Mouse (Mus musculus): ENCODE measurements around the gene Dkkl1. TPM values are rescaled to one million over a fixed set of nuclear protein-coding genes. Genes with fewer than 3 reads are reported as not detected.
"Not testable (repeated sequence)": the region's sequence is repeated elsewhere in the genome, so short reads cannot be mapped to it uniquely, and the experiment has no call there.

Gene Dkkl1
- 1.0 and 1.4 TPM in 2 replicates for polyA plus RNA-seq (2016; fragmentation: Nextera tagmentation; extraction: Ambion mirVana)

DNA sequence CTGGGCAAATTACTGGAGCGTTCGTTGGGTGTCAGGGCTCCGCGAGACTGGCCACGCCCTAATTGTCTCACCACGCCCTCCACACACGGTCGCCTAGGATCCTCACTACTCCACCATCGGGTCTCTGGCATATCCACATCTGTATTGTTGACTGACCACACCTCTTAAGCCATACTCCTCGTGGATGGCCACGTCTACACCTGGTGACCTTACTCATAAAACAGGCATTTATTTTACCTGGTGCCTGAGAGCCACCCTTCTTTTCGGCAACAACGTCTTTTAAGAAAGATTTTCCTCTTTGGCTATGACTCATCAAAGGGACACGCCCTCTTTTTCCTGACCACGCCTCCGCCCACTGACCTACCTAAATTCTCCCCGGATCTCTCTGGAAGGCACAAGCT, at the start of gene Dkkl1:
Dkkl1 (minus strand) TSS at position 297 of the 401 bp plus-strand sequence.
- Histone ChIP-seq H3K9me3 (no peaks in the 10 kb centered on the region), H3K27ac (replicated peaks) (no peak within 1 kb of the TSS), H3K36me3 (no peaks in the 10 kb centered on the region), H3K4me1 (peaks cover 11% of the 10 kb centered on the region), H3K4me2 (replicated peaks) (no peak within 1 kb of the TSS; the same call in 1 of the 2 replicates), H3K9ac (replicated peaks) (no peak within 1 kb of the TSS), H3K4me3 (no peak within 1 kb of the TSS), H3K27me3 (peaks cover 47% of the 10 kb centered on the region)
- WGBS: 7% methylated on average over 17 of the region's 17 CpGs
- ATAC-seq (ENCODE audit: low FRiP score, low read depth): no peak

DNA sequence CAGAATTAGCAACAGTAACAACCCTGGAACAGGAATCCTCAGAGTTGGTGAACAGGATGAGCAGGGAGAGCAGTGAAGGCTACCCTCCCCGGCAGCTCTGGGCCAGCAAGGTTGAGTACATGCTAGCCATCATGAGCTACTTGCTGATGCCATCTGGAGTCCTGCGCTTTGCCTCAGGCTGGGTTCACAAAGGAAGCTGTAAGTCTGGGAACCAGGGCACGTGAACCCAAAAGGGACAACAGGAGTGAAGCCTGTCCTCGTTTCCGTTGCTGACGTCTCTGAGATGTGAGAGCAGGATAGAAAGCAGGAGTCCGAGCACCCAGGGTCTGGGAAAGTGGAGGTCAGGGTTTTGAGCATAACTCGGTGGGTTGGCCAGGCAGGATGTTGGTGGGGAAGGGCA, 47.3 kb upstream of the Dkkl1 start:
- Histone ChIP-seq H3K27ac (replicated peaks) (no peak overlapping the region), H3K27me3 (peaks cover 2% of the 10 kb centered on the region; the same call in 1 of the 2 replicates), H3K9me3 (no peaks in the 10 kb centered on the region), H3K4me1 (no peaks in the 10 kb centered on the region), H3K4me3 (no peak overlapping the region), H3K36me3 (no peaks in the 10 kb centered on the region), H3K9ac (replicated peaks) (no peak overlapping the region), H3K4me2 (replicated peaks) (no peak overlapping the region)
- no peak for ATAC-seq (ENCODE audit: low FRiP score, low read depth)
- WGBS: 88% methylated on average over 8 of the region's 8 CpGs

DNA sequence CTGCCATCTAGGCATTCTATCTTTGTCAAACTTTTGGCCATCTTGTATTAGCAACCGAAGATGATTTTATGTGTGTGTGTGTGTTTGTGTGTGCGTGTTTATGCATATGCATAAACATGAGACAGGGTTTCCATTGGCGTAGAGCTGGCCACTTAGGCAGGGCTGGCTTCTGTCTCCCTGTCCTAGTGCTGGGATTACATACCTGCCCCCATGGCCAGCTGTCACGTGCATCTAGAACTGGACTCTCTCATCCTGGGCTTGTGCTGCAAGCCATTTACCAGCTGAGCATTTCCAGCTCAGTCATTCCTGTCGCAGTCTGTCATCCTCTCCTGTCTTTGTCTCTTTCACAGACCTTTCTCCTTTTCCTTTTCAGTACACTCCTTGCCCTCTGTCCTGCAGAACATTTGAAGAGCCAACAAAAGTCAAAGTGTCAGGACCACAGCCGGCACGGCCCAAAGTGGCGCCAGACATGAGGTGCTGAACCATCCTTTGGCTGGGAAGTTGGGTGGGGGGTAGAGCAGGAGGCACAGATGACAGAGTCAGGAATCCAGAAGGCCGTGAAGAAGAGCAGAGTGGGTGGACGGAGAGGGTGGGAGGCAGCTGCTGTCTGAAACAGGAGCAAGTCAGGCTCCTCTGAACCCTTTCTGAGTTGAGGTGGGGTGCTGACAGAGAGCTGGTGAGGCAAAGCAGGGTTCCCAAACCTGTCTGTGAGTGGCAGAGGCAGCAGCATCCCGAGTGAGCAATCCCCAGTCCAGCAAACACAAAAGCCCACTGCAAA, 45.3 kb upstream of the Dkkl1 start:
- WGBS: 64% methylated on average over 11 of the region's 11 CpGs
- Histone ChIP-seq H3K9me3 (no peaks in the 10 kb centered on the region), H3K9ac (replicated peaks) (no peak overlapping the region), H3K36me3 (no peaks in the 10 kb centered on the region), H3K4me1 (no peaks in the 10 kb centered on the region), H3K4me2 (replicated peaks) (no peak overlapping the region), H3K27ac (replicated peaks) (no peak overlapping the region), H3K27me3 (peaks cover 2% of the 10 kb centered on the region; the same call in 1 of the 2 replicates), H3K4me3 (no peak overlapping the region)
- ATAC-seq (ENCODE audit: low FRiP score, low read depth): no peak

DNA sequence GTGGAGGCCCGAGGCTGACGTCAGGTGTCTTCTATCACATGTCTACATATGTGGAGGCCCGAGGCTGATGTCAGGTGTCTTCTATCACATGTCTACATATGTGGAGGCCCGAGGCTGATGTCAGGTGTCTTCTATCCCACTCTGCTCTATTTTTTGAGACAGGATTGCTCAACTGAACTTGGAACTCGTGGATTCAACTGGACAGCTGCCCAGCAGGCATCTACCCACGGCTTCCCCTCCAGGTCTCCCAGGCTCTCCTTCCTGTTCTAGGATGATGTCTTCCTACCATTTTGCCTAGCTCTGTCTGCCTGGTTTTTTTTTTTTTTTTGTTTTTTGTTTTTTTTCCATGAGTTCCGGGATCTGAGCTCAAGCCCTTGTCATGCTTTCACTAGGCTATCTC, 43.9 kb upstream of the Dkkl1 start:
- WGBS: 84% methylated on average over 5 of the region's 7 CpGs
- not testable (repeated sequence) for H3K27ac ChIP-seq (replicated peaks); H3K9me3 ChIP-seq; H3K9ac ChIP-seq (replicated peaks); H3K27me3 ChIP-seq; H3K36me3 ChIP-seq; ATAC-seq (ENCODE audit: low FRiP score, low read depth); H3K4me3 ChIP-seq; H3K4me1 ChIP-seq; H3K4me2 ChIP-seq (replicated peaks)

DNA sequence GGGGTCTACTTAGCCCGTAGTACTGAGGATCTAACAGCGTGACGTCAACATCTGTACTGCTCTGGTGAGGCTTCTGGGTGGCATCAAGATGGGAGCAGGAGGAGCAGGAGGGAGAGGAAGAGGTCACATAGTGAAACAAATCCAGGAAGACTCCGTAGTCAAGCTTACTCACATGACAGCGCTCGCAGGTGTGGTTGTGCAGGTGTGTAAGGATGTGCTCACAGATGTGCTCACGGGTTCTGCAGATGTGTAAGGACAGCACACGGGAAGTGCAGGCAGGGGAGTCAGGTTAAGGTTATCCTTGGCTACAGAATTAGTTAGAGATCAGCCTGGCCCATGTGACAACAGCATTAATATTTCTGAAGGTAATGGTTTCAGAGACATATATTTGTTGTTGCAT, 41.9 kb upstream of the Dkkl1 start:
- no peaks in the 10 kb centered on the region for H3K9me3 ChIP-seq
- 94% methylated on average over 8 of the region's 8 CpGs for WGBS
- no peak for ATAC-seq (ENCODE audit: low FRiP score, low read depth)

DNA sequence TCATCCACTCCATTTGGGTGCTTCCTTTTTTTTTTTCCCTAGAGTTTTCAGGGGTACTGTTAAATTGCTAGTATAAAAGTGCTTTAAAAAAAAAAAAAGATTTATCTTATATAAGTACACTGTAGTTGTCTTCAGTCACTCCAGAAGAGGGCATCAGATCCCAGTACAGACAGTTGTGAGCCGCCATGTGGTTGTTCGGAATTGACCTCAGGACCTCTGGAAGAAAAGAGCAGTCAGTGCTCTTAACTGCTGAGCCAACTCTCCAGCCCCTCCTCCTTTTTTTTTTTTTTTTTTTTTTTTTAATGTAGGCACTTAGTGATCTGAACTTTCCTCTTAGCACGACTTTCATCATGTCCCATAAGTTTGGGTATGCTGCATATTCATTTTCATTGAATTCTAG, 35.7 kb upstream of the Dkkl1 start:
- WGBS: 48% methylated on average over 3 of the region's 3 CpGs
- no peak for ATAC-seq (ENCODE audit: low FRiP score, low read depth)

More for the DNA sequence above, 41.9 kb upstream of the Dkkl1 start:
- Histone ChIP-seq H3K4me2 (replicated peaks) (no peak overlapping the region), H3K36me3 (no peaks in the 10 kb centered on the region), H3K4me1 (no peaks in the 10 kb centered on the region), H3K9ac (replicated peaks) (no peak overlapping the region), H3K4me3 (no peak overlapping the region), H3K27me3 (no peaks in the 10 kb centered on the region; the same call in 1 of the 2 replicates), H3K27ac (replicated peaks) (no peak overlapping the region)

DNA sequence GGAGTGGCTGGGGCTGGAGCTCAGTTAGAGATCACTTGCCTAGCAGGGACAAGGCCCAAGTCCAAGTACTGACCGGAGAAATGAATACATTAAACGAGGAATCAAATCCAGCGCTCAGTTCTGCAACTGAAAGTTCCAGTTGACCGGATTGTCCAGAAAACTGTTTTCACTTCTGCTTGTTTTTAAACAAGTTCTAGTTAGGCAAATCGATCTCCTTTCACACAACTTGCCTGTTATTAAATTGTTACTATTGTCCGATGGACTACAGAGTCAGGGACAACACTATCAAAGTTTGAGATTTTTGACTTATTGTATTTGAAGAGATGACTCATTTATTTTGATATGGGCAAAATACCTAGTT, 29.4 kb upstream of the Dkkl1 start:
- H3K4me2 ChIP-seq (replicated peaks): peak overlapping the region; percentile 54
- no peaks in the 10 kb centered on the region for H3K9me3 ChIP-seq
- H3K9ac ChIP-seq (replicated peaks): no peak overlapping the region
- no peak for ATAC-seq (ENCODE audit: low FRiP score, low read depth)
- peaks cover 60% of the 10 kb centered on the region for H3K27me3 ChIP-seq
- WGBS: 81% methylated on average over 6 of the region's 6 CpGs
- peak overlapping the region; percentile 35; the same call in 1 of the 2 replicates for H3K4me3 ChIP-seq
- peaks cover 13% of the 10 kb centered on the region for H3K4me1 ChIP-seq
- H3K27ac ChIP-seq (replicated peaks): no peak overlapping the region
- no peaks in the 10 kb centered on the region for H3K36me3 ChIP-seq

More for the DNA sequence above, 35.7 kb upstream of the Dkkl1 start:
- Histone ChIP-seq H3K36me3 (no peaks in the 10 kb centered on the region), H3K9me3 (no peaks in the 10 kb centered on the region), H3K27ac (replicated peaks) (no peak overlapping the region), H3K4me1 (no peaks in the 10 kb centered on the region), H3K4me2 (replicated peaks) (no peak overlapping the region), H3K27me3 (0 out of 2 replicates have a peak, but pooled peaks cover 5% of the 10 kb centered on the region), H3K9ac (replicated peaks) (no peak overlapping the region), H3K4me3 (no peak overlapping the region)

DNA sequence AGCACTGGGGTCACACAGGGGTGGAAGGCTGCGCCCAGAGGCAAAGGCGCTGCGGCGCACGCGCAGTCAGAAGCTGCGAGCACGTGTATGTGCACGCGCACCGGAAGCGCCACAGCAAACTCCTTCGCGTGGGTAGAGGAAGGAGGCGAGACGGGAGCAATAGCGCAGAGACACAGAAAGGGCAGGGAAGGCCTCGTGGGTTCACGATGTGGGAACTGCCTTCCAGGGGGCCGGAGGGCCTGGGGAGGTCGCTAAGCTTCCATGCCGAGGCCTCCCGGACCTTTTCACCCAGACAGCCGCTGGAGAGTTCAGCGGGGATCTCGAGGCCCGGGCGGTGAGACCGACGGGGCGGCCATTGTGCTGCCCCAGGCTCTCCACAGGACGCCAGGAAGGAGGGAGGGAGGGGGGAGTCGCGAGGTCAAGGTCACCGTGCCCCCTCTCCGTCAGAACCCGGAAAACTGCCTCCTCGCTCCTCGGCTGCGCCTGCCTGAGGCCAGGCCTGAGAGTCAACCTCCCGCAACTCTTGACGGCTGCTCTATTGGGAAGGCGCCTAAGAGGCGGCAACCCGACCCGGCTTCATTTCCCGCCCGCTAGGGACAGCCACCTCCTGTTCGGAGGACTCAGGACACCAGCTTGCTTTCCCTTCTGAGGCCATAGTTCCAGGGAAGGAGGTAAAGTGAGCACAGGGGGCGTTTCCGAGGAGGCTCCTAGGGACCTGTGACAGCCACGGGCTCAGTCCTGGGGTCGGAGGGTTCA, 28.9 kb upstream of the Dkkl1 start, which contains the start of gene Slc6a16:
Slc6a16 (plus strand) TSS at position 453 of the 756 bp plus-strand sequence.
- H3K4me2 ChIP-seq (replicated peaks): peak within 1 kb of the TSS; percentile 54
- no peaks in the 10 kb centered on the region for H3K9me3 ChIP-seq
- peak; percentile 38; the same call in 1 of the 2 replicates for ATAC-seq (ENCODE audit: low FRiP score, low read depth)
- WGBS: 9% methylated on average over 52 of the region's 53 CpGs
- H3K4me1 ChIP-seq: peaks cover 14% of the 10 kb centered on the region
- H3K27ac ChIP-seq (replicated peaks): no peak within 1 kb of the TSS
- H3K36me3 ChIP-seq: no peaks in the 10 kb centered on the region
- peak within 1 kb of the TSS; percentile 35 for H3K4me3 ChIP-seq
- H3K9ac ChIP-seq (replicated peaks): no peak within 1 kb of the TSS; the same call in 1 of the 2 replicates
- H3K27me3 ChIP-seq: peaks cover 62% of the 10 kb centered on the region

DNA sequence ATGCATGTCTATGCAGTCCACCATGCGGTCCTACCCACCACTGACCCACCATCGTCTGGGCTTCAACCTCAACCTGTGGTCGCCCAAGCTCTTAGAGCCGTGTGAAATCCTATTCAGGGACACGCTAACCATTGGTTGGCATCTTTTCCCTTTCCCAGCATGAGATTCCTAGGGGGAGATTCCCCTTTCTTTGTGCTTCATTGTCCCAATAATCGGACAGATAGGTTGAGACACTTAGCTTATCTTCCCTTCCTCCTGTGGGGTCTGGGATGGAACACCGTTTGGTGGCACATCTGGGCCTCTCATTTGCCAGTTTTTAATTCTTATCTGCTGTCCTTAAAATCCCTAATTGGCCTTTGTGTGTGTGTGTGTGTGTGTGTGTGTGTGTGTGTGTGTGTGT, 28.2 kb upstream of the Dkkl1 start:
- Histone ChIP-seq H3K27me3 (peaks cover 62% of the 10 kb centered on the region), H3K27ac (replicated peaks) (no peak overlapping the region), H3K36me3 (no peaks in the 10 kb centered on the region), H3K4me1 (peaks cover 21% of the 10 kb centered on the region), H3K4me3 (no peak overlapping the region), H3K9ac (replicated peaks) (no peak overlapping the region), H3K4me2 (replicated peaks) (no peak overlapping the region), H3K9me3 (no peaks in the 10 kb centered on the region)
- no peak for ATAC-seq (ENCODE audit: low FRiP score, low read depth)
- 72% methylated on average over 7 of the region's 7 CpGs for WGBS

DNA sequence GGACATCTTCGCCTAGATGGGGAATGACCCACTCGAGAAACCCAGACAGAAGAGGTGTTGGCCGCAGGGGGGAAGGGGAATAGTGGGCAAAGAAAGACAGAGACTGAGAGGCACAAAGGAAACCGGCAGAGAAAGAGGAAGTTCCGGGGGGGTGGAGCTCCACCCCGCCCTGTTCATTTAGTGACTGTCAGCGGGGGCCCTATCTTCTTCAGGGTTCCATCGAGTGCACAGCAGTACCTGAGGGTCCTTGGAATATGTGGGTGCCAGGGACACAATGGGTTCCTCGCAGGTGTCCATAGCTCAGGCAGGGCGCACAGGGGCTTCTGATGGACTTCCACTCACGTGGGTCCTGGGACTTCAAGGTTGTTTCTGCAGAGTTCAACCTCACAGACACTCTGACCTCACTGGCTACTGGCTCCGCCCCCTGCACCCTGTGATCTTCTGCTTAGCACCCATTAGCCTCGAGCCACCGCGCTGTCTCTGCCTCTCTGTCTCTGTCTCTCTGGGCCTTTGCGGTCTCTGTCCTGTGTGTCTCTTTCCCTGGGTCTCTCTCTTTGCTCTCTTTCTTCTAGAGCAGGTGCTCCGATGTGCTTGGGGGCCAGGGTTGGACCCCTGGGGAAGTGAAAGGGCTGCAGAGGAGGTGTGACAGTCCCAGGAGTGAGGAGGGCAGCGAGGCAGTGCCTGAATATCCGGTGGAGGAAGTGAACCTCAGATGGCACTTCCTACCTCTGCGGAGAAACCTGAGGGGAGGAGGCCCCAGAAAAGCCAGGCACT, 27.0 kb upstream of the Dkkl1 start, which contains the start of gene Cd37:
Cd37 (minus strand) TSS at position 393 of the 774 bp plus-strand sequence.
- Histone ChIP-seq H3K4me1 (peaks cover 32% of the 10 kb centered on the region), H3K4me2 (replicated peaks) (no peak within 1 kb of the TSS), H3K27ac (replicated peaks) (no peak within 1 kb of the TSS), H3K9ac (replicated peaks) (no peak within 1 kb of the TSS), H3K4me3 (no peak within 1 kb of the TSS), H3K9me3 (no peaks in the 10 kb centered on the region), H3K27me3 (peaks cover 67% of the 10 kb centered on the region), H3K36me3 (no peaks in the 10 kb centered on the region)
- 44% methylated on average over 20 of the region's 20 CpGs for WGBS
- no peak for ATAC-seq (ENCODE audit: low FRiP score, low read depth)

DNA sequence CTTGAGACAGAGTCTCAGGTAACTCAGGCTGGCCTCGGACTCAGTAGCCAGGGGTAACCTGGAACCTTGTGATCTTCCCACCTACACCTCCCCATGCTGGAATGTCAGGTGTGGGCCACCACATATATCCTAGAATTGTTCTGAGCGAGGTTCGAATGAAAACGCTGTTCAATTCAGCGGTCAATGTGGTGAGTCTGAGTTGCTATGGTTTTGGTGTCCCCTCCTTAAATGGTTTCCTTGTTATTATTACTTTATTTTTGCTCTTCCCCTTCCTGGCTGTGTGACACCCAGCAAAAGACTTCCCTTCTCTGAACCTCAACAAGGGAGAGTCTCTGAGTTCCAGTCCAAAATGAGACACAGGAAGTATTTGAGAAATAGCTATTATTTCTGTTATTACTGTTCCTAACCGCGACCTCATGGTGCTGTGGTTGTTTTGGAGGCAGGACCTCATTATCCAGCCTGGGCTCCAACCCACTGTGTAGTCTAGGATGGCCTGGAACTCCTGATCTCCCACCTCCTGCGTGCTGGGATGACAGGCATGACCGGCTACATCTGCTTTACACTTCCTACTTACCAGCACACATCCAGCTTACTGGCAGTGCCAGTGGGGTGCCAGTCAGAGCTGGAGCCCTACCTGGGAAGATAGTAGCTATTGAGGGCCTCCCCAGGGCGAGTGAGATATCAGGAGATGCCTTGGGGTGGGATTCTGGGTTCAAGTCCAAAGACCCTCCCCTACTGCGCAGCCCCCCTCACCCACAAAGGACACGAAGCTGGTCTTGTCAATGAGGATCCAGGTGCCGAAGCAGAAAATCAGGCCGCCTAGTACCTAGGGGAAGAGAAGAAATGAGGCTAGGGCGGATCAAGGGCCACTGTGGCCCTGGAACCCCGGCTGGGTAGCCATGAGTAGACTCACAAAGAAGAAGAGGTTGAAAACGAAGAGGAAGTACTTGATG, 26.1 kb upstream of the Dkkl1 start:
- Histone ChIP-seq H3K4me1 (peaks cover 40% of the 10 kb centered on the region), H3K4me3 (no peak overlapping the region), H3K9ac (replicated peaks) (no peak overlapping the region), H3K27me3 (peaks cover 69% of the 10 kb centered on the region), H3K4me2 (replicated peaks) (no peak overlapping the region), H3K9me3 (no peaks in the 10 kb centered on the region), H3K27ac (replicated peaks) (no peak overlapping the region), H3K36me3 (peaks cover 1% of the 10 kb centered on the region)
- no peak for ATAC-seq (ENCODE audit: low FRiP score, low read depth)
- 76% methylated on average over 17 of the region's 17 CpGs for WGBS
